Mouse (Mus musculus) cerebellum, adult (tissue): ENCODE measurements around the gene Rbbp8nl.
A peak's percentile ranks its signal among the peaks of the same experiment; 100 is the strongest.
"Not testable (repeated sequence)": the region's sequence is repeated elsewhere in the genome, so short reads cannot be mapped to it uniquely, and the experiment has no call there.

Experiments
- ATAC-seq: cut with Nextera tagmentation; 2 replicates; pipeline ENCODE4 v1.9.2; 2017; ENCODE audit warnings: mild to moderate bottlenecking, moderate library complexity, mixed read lengths; ENCODE audit not compliant: insufficient number of reproducible peaks, low FRiP score, low TSS enrichment

The Rbbp8nl gene

DNA sequence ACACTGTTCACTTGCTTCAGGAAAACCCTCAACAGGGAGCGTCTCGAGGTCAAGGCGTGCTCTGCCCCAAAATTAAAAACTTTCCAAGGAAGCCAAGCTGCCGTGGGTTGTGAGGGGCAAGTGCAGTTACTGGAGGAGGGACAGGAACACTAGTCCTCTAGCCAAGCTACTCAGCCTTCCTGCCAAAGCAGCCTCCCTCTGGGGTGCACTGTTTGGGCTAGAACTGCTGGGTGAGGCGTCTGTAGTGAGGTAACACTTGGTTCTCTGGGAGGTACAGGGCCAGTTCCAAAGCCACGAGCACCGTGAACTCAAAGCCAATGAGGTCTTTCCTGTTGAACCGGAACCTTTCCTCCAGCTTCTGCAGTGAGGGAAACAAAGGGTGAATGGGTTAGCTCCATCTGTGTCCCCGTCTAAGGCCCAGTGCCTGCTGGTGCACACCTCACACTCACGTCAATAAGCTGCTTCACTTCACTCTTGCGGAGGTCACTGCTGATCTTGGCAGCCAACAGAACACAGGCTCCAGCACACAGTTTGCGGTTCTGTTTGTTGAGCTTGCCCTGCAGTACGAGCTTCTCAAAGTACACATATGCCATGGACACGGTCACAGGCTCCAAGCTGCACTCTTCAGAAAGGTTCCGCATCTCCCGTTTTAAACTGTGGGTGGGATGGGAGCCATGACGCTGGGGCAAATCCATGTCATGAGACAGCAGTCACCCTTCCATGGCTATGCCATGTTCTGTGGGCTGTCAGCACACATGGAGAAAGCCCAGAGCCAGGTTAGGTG is 29.7 kb downstream of the Rbbp8nl start:
- ATAC-seq = not testable (repeated sequence)

DNA sequence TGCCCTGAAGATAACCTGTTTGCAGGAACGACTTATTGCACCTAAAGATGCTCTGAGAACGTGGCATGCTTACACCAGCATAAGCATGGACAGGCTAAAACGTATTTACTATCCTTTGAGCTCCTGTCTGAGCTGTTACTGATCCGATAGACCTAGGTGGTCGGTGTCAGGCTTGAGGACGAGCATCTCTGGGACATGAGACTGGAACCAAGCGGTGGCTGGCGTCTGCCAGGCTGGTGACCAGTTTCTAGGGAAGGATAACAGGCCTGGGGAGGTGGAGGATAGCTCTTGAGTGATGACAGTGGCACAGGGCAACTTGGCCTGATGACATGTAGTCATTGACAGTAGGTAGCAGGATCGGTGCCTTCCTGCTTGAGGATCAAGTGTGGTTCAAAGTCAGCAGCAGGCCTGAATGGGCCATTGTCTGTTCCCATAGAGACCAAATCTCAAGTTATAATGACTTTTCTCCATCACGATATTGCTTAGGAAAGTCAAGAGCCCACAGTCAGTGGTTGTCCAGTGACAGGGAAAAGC is 30.7 kb downstream of the Rbbp8nl start:
- not testable (repeated sequence) for ATAC-seq

DNA sequence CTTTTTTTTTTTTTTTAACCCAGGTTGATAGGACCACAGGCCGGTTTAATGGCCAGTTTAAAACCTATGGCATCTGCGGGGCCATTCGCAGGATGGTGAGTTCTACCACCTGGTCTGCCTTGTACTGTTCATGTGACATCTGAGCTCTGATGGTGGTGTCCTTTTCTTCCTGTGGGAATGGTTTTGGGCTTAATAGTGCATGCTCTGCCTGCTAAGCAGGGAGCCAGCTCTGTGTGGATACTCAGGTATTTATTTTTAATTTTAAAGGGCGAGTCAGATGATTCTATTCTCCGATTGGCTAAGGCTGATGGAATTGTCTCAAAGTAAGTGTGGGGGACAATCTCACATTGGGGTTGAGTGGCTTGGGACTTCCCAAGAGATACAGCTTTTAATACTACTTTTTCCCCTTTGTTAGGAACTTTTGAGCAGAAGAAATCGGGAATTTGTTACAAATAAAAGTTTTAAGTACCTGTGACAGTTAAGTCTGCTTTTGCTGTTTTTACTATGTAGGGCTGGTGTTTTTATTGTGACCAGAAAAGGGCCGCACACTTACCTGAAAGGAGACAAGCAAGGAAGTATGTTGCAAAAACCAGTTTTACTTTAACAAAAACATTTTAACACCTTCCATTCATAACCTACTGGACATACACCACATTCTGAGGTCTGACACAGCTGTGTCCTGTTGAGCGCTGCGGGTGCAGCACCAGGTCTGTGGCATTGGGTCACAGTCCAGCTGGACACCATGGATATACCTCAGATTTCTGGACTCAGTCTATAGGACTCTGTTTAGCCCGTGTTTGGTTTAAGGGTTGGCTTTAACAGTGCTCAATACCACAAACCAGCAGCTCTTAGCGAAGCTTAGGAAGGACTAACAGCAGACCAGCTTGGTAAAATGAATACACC is 31.5 kb downstream of the Rbbp8nl start:
- ATAC-seq = no peak

DNA sequence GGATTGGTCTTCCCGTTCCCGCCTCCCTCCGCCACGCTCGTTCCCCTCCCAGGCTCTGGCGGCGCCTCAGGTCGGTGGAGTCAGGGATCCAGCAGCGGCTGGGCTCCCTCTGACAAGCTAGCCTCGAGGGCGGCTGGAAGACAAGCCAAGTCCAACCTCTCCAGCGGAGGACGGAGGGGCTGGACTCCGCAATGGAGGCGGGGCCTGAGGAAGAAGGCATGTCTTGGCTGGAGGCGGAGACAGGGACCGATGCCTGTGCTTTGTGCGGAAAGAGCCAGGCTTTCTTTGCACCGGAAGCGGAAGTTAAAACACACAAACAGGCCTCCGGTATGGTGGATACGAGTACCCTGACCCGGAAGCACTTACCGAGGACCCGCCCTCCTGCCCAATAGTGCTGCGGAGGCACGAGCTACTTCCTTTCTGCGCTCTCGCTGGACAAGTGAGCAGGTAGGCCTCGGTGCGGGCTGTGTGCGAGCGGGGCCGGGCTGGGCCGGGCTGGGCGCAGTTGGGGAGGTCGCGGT is 32.6 kb downstream of the Rbbp8nl start, which contains the start of gene Rps21:
Rps21 (plus strand) TSS at position 377 of the 521 bp plus-strand sequence.
- ATAC-seq = peak; percentile 92

DNA sequence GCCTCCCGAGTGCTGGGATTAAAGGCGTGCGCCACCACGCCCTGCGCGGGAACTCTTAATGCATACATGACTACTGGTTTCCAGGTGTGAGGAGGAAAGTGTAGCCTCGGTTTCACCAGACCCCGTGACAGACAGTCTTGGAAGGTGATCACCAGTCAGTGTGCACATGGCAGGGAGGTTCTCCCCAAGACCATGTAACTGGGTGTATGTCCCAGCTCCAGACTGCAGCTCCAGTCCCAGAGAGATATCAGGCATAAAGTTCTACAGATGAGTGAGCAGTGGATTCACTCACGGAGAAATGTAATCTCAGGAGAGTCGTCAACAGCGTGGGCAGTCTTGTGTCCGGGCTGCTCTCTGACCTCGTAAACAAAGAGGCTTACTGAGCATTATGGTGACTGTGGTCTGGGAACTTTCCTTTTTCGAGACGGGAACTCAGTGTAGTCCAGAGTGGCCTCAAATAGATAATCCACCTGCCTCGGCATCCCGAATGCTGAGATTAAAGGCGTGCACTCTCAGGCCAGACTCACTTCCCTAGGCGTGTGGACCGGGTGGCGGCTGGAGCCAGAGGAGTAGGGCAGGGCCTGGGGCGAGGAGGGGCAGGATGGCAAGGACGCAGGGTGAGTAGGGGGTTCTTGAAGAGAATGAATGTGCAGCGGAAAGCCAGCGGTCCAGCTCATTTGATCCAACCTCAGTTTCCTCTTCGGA is 33.2 kb downstream of the Rbbp8nl start:
- peak; percentile 42; the same call in 1 of the 2 replicates for ATAC-seq

DNA sequence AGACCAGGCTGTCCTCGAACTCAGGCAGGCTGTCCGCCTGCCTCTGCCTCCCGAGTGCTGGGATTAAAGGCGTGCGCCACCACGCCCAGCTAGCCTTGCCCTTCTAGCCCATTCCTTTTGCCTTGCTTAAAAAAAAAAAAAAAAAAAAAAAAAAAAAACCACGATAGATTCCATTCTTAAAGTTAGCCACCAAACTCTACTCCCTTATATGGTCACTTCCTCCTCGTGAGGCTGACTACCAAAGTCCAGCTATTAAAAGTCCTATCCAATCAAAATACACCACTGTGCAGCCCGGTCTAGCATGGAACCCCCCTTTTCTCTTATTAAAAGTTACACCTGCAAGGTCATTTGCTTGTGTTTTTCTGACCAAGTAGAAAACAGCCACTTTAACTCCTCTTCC is 34.0 kb downstream of the Rbbp8nl start:
- no peak for ATAC-seq

DNA sequence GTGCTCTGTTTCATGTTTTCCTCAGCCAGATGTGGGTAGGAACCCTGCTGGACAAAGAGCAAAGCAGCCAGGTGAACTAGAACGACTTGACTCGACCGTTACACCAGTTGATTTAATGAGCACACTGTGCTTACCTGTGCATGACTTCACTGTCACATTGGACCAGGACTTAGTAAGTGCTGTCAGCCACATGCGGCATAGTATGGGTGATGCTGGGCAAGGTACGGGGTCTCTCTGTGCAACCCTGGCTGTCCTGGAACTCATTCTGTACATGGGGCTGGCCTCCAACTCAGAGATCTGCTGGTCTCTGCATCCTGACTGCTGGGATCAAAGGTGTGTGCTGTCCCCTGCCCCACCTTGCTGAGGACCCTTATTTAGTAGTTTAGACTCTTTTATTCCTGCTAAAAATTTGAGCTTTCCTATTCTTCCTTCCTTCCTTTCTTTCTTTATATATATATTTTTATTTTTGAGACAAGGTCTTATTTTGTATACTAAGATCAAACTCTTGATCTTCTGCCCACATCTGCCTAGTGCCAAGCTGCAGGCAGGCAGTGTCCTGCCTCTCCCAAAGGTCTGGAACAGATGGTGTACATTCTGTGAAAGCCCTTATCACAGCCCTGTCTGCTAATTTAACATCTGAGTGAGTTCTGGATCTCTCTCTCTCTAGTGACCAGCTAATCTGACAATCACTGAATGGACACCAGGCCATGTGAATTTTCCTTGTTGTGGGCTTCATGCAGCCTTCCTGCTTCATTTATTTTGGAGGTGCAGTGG is 35.1 kb downstream of the Rbbp8nl start:
- ATAC-seq = no peak

DNA sequence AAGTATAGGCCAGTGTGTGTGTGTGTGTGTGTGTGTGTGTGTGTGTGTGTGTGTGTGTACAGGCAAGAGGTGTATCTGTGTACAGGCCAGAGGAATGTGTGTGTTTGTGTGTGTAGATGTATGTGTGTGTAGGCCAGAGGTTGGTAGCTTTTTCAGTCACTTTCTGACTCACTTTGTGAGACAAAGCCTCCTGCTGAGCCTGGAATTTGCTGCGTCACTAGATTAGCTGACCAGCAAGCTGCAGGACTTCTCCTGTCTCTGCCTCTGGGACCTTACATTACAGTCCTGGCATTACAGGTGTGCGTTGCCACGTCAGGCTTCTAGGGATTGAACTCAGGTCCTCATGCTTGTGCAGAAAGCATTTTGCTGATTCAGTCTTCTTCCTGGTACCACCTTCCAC is 37.8 kb downstream of the Rbbp8nl start:
- no peak for ATAC-seq

DNA sequence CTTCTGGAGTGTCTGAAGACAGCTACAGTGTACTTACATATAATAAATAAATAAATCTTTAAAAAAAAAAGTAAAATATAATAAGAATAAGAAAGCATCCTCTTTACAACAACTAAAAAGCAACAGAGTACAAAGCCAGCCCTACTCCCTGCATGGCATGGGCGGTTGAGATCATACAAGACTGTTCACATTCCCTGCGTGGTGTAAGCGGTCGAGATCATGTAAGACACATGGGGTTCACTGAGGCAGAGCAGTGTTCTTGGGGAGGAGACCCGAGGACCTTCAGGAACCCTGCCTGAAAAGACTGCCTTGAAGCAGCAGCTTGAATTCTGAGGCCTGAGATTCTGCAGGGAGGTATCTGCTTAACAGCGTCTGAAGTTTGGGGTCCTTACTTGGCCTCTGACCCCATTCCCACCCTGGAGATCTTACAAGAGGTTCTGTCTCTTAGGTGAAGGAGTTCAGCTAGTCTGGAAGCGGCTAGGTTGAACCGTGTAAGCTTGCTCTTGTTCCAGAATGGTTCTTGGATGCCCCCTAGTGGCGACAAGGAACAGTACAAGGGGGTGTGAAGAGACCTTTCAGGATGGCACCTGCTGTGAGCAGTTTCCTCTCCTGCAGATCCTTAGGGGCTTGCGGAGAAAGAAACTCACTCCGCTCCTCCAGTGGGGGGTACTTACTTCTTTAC is 38.6 kb downstream of the Rbbp8nl start:
- peak; percentile 77; the same call in 1 of the 2 replicates for ATAC-seq

DNA sequence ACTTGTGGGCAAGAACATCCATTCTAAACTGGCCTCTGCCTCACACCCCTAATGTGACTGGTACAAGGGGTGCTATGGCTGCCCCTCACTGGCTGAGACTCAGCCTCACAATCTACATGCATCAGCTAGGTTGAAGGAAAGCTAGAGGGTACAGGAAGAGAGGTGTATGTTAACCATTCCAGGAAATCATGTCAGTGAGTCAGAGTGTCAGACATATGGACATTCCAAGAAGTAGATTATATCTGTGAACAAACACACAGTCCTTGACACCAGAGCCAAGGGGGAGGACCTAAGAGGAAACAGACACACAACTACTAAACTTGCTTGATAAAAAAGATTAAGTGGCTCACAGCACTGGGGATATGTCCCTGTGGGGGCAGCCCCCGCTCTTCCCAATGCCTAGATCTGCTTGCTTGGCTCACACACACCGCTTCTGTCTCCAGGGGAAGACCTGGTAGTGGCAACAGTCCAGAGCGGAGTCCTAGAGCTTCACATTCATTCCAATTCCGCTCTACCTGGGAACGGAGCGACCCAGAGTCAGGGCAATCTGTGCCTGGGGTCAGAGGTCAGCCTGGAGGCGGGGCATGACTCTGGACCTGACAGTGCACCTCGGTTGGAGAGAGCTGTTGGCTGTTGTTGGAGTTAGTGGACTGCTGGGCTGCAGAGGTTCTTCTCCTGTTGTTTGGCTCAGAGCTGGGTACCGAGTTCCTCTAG is 40.6 kb downstream of the Rbbp8nl start:
- ATAC-seq = no peak

DNA sequence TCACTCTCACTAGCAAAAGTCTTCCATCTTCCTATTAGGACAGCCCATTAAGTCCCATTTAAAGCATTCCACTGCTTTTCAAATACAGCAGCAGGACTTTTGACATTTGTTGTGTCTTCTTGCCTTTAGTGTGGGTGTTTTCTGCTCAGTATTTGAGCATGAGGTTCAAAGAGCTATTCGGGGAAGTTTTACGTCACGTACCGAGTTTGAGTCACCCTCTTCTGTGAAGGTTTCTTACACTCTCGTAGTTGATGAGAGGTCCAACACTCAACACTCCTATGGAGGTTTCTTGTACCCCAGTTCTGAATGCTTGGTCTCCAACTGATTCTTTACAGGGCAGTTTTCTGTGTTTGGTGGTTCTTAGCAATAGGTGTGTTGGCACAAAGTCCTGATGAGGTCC is 41.8 kb downstream of the Rbbp8nl start:
- no peak for ATAC-seq

DNA sequence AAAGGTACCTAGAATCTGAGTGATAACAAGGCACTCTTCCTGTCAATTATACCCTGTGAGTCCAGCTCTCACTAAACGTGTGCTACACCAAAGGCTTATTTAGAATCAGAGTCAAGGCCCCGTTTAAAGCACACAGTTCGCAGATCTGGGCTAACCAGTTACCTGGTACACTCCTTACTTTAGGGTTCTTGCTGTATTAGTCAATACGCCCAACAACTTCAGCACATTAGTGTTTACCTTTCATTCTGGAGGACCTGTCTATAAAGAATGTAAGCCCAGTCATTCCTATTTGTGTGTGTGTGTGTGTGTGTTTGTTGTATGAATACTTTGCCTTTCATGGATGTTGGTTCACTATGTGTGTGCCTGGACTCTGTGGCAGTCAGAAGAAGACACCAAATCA is 46.6 kb downstream of the Rbbp8nl start:
- ATAC-seq = no peak

DNA sequence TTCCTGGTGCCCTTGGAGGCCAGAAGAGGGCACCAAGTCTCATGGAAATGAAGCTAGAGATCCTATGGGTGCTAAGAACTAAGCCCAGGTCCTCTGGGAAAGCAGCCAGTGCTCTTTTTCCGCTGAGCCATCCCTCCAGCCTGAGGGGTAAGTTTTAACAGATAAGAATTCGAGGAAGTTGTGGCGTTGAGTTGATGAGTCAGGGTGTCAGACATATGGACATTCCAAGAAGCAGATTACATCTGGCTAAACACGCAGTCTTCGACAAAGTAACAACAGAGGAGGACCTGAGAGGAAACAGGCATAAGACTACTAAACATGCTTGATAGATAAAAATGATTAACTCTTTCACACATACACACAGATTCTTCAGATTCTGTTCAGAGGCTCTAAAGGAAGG is 51.1 kb downstream of the Rbbp8nl start:
- ATAC-seq = no peak

DNA sequence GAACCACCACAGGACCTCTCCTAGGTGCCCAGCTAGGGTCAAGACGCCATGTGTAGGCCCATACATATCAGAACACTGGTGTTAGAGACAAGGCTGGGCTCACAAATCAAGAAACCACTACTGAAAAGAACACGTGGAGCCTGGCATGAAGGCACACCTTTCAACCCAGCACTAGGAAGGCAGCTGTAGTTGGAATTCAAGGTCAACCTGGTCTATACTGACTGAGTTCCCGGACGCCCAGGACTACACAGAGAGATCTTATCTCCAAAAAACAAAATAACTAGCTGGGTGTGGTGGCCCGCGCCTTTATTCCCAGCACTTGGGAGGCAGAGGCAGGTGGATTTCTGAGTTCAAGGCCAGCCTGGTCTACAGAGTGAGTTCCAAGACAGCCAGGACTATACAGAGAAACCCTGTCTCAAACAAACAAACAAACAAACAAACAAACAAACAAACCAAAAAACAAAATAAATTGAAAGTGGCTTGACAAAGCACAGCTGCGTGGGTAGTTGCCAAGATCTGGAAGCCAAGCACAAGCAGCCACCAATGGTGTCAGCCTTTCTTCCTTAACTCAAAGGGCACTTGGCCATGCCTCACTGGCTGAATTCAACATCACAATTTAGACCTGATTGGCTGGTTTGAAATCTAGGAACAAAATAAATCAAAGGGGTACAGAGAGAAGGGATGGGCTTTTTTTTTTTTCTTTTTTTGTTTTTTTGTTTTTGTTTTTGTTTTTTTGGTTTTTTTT is 51.9 kb downstream of the Rbbp8nl start:
- no peak for ATAC-seq

DNA sequence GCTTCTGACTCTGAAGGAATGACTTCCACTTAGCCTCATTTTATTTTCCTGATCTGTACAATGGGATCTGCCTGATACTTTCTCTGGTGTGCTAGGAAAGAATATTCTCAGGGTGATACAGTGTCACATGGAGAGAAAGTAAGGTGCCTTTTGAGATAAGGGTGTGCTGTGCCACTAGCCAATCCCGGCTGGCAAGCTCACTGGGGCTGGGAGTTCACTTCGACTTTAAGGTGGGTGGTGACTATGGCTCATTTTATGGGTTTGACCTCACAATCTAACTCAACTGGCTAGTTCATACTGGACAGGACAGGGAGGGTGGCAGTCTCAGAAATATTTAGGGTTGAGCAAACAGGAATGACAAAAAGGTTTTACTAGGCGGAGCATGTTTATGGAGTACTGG is 52.7 kb downstream of the Rbbp8nl start:
- ATAC-seq = no peak

DNA sequence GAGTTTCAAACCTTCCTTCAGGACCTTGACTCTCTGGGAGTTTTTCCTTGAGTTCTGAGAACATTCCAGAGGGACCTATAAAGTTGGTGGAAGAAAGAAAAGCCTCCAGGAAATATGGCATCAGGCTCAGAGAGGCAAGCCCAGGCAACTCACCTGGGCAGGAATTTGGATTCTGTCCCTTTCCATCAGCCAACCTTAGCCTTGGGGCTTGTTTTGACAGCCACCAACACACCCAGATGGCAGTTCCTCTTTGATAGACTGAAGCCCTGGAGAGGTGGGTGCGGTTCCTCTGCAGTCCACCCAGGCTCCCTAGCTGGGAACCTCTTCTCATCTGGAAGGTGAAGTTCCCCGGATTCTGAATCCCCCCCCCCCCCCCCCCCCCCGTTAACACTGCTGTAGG is 53.2 kb downstream of the Rbbp8nl start:
- ATAC-seq = no peak

DNA sequence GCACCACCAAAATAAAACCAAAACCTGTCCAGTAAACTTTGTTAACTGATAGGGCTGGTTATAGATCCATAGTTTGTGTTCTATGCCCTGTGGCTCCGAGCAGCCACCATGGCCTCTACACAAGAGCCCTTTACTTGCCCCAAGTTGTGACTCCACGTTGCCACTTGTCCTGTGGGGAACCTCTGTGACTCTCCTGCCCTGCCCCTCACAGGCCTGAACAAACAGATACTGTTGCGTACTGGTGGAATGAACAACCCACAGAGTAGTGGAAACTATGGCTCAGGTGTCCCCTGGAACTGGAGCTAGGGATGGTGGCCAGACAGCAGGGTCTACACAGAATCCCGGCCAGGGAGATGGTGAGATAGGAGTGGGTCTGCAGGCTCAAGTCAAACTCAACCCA is 53.9 kb downstream of the Rbbp8nl start:
- no peak for ATAC-seq

DNA sequence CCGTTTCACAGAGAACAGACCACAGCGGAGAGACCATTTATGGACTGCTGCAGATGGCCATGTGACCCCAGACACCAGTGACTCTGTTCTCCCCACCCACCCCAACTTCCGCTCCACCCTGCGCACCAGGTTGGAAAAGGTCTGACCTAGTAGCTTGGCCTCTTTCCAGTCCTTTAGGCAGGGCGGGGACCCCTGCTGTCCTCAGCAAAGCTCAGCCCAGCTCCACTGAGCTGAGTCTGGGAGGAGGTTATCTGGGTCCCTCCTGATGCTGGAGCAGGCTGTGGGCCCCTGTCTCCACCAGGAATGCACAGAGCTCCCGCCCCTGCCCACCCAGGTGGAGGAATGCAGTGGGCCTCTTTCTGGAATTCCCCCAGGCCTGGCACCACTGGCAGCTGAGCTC is 54.7 kb downstream of the Rbbp8nl start:
- no peak for ATAC-seq
